Mouse (Mus musculus): ENCODE data around the gene Pkd2l1. TPM values are rescaled to one million over a fixed set of nuclear protein-coding genes. Genes with fewer than 3 reads are reported as not detected.
A peak's percentile ranks its signal among the peaks of the same experiment; 100 is the strongest.

Pkd2l1 gene
- polyA plus RNA-seq, 2 experiments = not detected

GRCm38 (mm10) chr19:44203015-44203564, 10.8 kb upstream of the Pkd2l1 start, which contains the start of gene Scd3:
TSS of gene Scd3 (plus strand) at chr19:44203269.
- H3K36me3 ChIP-seq (replicated peaks; ENCODE audit: control insufficient read depth, insufficient read depth, low read depth) = no peaks in the 10 kb centered on the region
- no peaks in the 10 kb centered on the region for H3K4me1 ChIP-seq (replicated peaks; ENCODE audit: control insufficient read depth in 2 of 2, insufficient read depth in 2 of 2, low read length in 1 of 2)
- no peak within 1 kb of the TSS for H3K4me2 ChIP-seq (ENCODE audit: low read depth)
- WGBS (ENCODE audit: insufficient replicate concordance) = 81% methylated on average over 9 of the region's 9 CpGs
- no peaks in the 10 kb centered on the region for H3K27me3 ChIP-seq (ENCODE audit: control insufficient read depth, insufficient read depth, low read length)
- H3K9ac ChIP-seq (replicated peaks) = no peak within 1 kb of the TSS
- no peak within 1 kb of the TSS for H3K27ac ChIP-seq
- H3K9me3 ChIP-seq (ENCODE audit: control insufficient read depth, low read length) = no peaks in the 10 kb centered on the region
- DNase-seq (ENCODE audit: low read depth in 3 of 3, low spot score in 3 of 3) (no peak), ATAC-seq (ENCODE audit: insufficient read depth) (no peak)
- TF ChIP-seq CTCF (IDR thresholded peaks at IDR 0.05; ENCODE audit: low read depth) = no peak
- no peak for TF ChIP-seq EP300 (IDR thresholded peaks at IDR 0.05; ENCODE audit: low read depth)
- H3K4me3 ChIP-seq (ENCODE audit: insufficient read depth in 1 of 2, low read depth in 2 of 2, low read length in 2 of 2) = no peak within 1 kb of the TSS

GRCm38 (mm10) chr19:44198964-44199363, 6.7 kb upstream of the Pkd2l1 start:
- ATAC-seq (ENCODE audit: insufficient read depth) (no peak), DNase-seq (ENCODE audit: low read depth in 3 of 3, low spot score in 3 of 3) (no peak)
- no peaks in the 10 kb centered on the region for H3K36me3 ChIP-seq (replicated peaks; ENCODE audit: control insufficient read depth, insufficient read depth, low read depth)
- H3K9me3 ChIP-seq (ENCODE audit: control insufficient read depth, low read length) = no peaks in the 10 kb centered on the region
- H3K27ac ChIP-seq = no peak overlapping the region
- H3K27me3 ChIP-seq (ENCODE audit: control insufficient read depth, insufficient read depth, low read length) = no peaks in the 10 kb centered on the region
- peak; percentile 70 for TF ChIP-seq CTCF (IDR thresholded peaks at IDR 0.05; ENCODE audit: low read depth)
- no peak for TF ChIP-seq EP300 (IDR thresholded peaks at IDR 0.05; ENCODE audit: low read depth)
- WGBS (ENCODE audit: insufficient replicate concordance) = 59% methylated on average over 2 of the region's 2 CpGs
- H3K4me2 ChIP-seq (ENCODE audit: low read depth) = no peak overlapping the region
- peaks cover 0 to 7% of the 10 kb centered on the region in 2 experiments; a peak in 2 of 4 replicates for H3K4me1 ChIP-seq (replicated peaks; ENCODE audit: control insufficient read depth in 2 of 2, insufficient read depth in 2 of 2, low read length in 1 of 2)
- no peak overlapping the region for H3K4me3 ChIP-seq (ENCODE audit: insufficient read depth in 1 of 2, low read depth in 2 of 2, low read length in 2 of 2)
- H3K9ac ChIP-seq (replicated peaks) = no peak overlapping the region

- H3K4me3 ChIP-seq (ENCODE audit: insufficient read depth in 1 of 2, low read depth in 2 of 2, low read length in 2 of 2) = no peak overlapping the region
- H3K27me3 ChIP-seq (ENCODE audit: control insufficient read depth, insufficient read depth, low read length) = no peaks in the 10 kb centered on the region
- H3K36me3 ChIP-seq (replicated peaks; ENCODE audit: control insufficient read depth, insufficient read depth, low read depth) = no peaks in the 10 kb centered on the region
- no peak overlapping the region for H3K9ac ChIP-seq (replicated peaks)
- ATAC-seq (ENCODE audit: insufficient read depth) (no peak), DNase-seq (ENCODE audit: low read depth in 3 of 3, low spot score in 3 of 3) (no peak)
- peaks cover 0 to 7% of the 10 kb centered on the region in 2 experiments; a peak in 2 of 4 replicates for H3K4me1 ChIP-seq (replicated peaks; ENCODE audit: control insufficient read depth in 2 of 2, insufficient read depth in 2 of 2, low read length in 1 of 2)
- H3K27ac ChIP-seq = no peak overlapping the region
- no peak overlapping the region for H3K4me2 ChIP-seq (ENCODE audit: low read depth)
- no peak for TF ChIP-seq CTCF (IDR thresholded peaks at IDR 0.05; ENCODE audit: low read depth)
- TF ChIP-seq EP300 (IDR thresholded peaks at IDR 0.05; ENCODE audit: low read depth) = no peak
- H3K9me3 ChIP-seq (ENCODE audit: control insufficient read depth, low read length) = no peaks in the 10 kb centered on the region
- 68% methylated on average over 6 of the region's 6 CpGs for WGBS (ENCODE audit: insufficient replicate concordance)
Observed at GRCm38 (mm10) chr19:44198494-44198893, 6.3 kb upstream of the Pkd2l1 start.

- H3K27me3 ChIP-seq (ENCODE audit: control insufficient read depth, insufficient read depth, low read length) = no peaks in the 10 kb centered on the region
- TF ChIP-seq CTCF (IDR thresholded peaks at IDR 0.05; ENCODE audit: low read depth) (no peak), EP300 (IDR thresholded peaks at IDR 0.05; ENCODE audit: low read depth) (no peak)
- 12% methylated on average over 10 of the region's 10 CpGs for WGBS (ENCODE audit: insufficient replicate concordance)
- H3K4me3 ChIP-seq (ENCODE audit: insufficient read depth in 1 of 2, low read depth in 2 of 2, low read length in 2 of 2) = no peak overlapping the region
- no peak overlapping the region for H3K9ac ChIP-seq (replicated peaks)
- peaks cover 0 to 7% of the 10 kb centered on the region in 2 experiments; a peak in 2 of 4 replicates for H3K4me1 ChIP-seq (replicated peaks; ENCODE audit: control insufficient read depth in 2 of 2, insufficient read depth in 2 of 2, low read length in 1 of 2)
- no peaks in the 10 kb centered on the region for H3K9me3 ChIP-seq (ENCODE audit: control insufficient read depth, low read length)
- no peaks in the 10 kb centered on the region for H3K36me3 ChIP-seq (replicated peaks; ENCODE audit: control insufficient read depth, insufficient read depth, low read depth)
- no peak for DNase-seq (ENCODE audit: low read depth in 3 of 3, low spot score in 3 of 3)
- no peak overlapping the region for H3K4me2 ChIP-seq (ENCODE audit: low read depth)
- ATAC-seq (ENCODE audit: insufficient read depth) = 0 out of 2 replicates have a peak, but pooled peaks have one; percentile 28
- no peak overlapping the region for H3K27ac ChIP-seq
Observed at GRCm38 (mm10) chr19:44197053-44197852, 5.0 kb upstream of the Pkd2l1 start.

GRCm38 (mm10) chr19:44195138-44195537, 2.9 kb upstream of the Pkd2l1 start:
- ATAC-seq (ENCODE audit: insufficient read depth) (no peak), DNase-seq (ENCODE audit: low read depth in 3 of 3, low spot score in 3 of 3) (peak in 1 of 3 experiments; percentile 17)
- Histone ChIP-seq H3K27ac (no peak overlapping the region), H3K9ac (replicated peaks) (no peak overlapping the region), H3K4me2 (ENCODE audit: low read depth) (no peak overlapping the region), H3K9me3 (ENCODE audit: control insufficient read depth, low read length) (no peaks in the 10 kb centered on the region), H3K4me1 (replicated peaks; ENCODE audit: control insufficient read depth in 2 of 2, insufficient read depth in 2 of 2, low read length in 1 of 2) (peaks cover 0 to 7% of the 10 kb centered on the region in 2 experiments; a peak in 2 of 4 replicates), H3K36me3 (replicated peaks; ENCODE audit: control insufficient read depth, insufficient read depth, low read depth) (no peaks in the 10 kb centered on the region), H3K27me3 (ENCODE audit: control insufficient read depth, insufficient read depth, low read length) (no peaks in the 10 kb centered on the region; the same call in 1 of the 2 replicates), H3K4me3 (ENCODE audit: insufficient read depth in 1 of 2, low read depth in 2 of 2, low read length in 2 of 2) (no peak overlapping the region)
- 15% methylated on average over 7 of the region's 7 CpGs for WGBS (ENCODE audit: insufficient replicate concordance)
- TF ChIP-seq CTCF (IDR thresholded peaks at IDR 0.05; ENCODE audit: low read depth) (peak; percentile 81), EP300 (IDR thresholded peaks at IDR 0.05; ENCODE audit: low read depth) (no peak)

Measured in liver, embryonic 14.5 days (tissue).